Mouse (Mus musculus): ENCODE measurements at regions not wholly inside any gene's neighbourhood (a gene's known extent, or its start where the extent isn't known, plus 50 kb on each side); places are given as distances from the start of the nearest gene placed in this dataset.
A peak's percentile ranks its signal among the peaks of the same experiment; 100 is the strongest.

DNA sequence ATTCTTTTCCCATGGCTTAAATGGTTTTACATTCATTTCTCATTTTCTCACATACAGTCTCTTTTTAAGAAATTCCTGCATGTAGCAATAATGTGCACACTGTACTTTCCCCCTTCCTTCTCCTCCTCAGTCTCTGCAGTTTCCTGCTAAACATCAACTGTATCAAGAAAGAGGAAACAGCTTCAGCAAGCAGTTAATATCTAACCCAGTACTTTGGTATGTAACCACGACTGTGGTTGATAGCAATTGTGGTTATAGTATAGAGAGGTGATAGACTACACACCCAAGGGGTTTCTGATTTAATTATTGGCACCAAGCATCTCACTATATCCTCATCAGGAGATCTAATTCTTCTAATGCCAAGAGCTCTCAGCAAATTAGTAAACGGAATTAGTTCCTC is 52.8 kb upstream of the Eci2 start:
- DNase-seq (ENCODE audit: low spot score): no peak

DNA sequence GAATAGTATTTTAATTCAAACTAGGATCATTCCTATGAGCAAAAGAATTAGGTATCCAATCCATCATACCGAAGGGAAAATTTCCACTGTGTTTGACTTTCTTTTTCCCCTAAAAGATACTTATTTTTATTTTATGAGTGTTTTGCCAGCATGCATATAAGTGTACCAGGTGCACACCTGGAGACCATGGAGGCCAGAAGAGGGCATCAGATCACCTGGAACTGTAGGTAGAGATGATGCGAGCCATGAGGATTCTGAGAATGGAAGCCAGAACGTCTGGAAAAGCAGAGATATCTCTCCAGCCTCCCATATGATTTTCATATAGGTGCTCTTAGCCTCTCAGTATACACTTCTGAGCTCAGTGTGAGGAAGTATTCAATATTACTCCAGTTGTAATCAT is 58.5 kb upstream of the Eci2 start:
- no peak for DNase-seq (ENCODE audit: low spot score)

DNA sequence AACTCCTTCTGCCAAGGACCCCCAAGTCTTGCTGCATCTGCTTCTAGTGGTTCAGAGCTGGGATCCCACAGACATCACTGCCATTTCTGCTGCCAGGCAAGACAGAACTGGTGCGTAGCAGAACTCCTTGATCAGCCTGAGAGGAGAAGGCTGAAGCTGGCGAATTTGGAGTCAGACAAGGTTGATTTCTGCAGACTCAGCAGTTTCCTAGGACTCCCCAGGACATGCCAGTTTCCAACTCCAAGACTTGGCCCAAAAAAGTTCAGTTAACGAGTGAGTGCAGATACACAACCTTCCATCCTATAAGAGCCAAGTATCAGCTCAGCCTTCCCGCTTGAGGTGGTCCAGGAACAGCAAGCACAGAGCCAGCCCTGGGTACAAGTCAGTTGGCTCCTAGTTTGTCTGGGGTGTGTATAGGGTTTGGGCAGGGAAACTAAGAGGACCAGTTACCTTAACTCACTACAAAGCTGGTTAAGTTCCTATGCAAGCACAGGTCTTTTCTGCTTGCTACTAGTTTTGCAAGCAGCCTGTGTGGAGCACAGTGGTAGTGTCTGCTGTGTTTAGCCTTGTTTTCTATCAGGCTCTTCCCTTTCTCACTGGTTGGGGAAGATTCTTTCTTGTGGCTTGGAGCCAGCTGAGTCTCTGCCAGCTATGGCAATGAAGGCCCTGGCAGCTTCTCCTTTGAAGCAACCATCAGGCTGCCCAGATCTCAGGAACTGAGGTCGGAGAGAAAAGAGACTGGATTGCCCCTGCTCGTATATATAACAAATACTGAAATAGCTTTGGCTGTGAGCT is 60.5 kb upstream of the Eci2 start:
- peak; percentile 53 for DNase-seq (ENCODE audit: low spot score)

DNA sequence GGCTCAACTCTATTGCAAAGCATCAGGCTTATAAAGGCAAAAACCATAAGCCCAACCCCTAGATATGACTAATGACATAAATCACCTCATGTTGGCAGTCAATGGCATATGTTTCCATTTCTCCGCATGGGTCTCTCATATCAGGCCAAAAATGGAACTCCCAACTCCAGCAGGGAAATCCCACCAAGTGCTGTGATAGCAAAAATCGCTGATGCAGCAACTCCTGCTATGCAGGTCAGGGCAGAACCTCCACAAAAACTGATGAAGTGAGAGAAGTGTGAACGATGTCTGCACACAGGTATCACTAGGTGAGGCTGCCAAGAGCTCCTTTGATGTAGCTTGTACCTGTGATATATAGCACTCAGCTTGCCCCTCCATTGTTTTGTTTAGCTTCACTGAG is 64.3 kb upstream of the Eci2 start:
- no peak for DNase-seq (ENCODE audit: low spot score)

DNA sequence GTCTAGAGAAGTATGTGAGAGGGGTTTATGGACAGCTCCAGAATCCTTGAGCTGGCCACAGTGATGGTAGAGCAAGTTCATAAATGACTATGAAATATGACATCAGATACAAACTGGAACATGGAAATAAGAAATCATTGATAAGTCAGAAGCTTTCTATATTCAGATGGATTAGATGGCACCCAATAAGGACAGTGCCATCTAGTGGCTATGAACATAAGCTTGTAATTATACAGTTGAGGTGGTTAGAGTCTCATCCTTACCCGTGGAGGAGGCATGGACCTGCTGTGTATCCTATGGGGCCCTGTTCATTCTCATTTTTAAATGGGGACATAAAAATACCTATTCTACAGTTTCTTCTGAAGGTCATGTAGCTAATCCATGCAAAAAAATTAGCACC is 92.9 kb upstream of the Eci2 start:
- DNase-seq (ENCODE audit: low spot score): no peak

DNA sequence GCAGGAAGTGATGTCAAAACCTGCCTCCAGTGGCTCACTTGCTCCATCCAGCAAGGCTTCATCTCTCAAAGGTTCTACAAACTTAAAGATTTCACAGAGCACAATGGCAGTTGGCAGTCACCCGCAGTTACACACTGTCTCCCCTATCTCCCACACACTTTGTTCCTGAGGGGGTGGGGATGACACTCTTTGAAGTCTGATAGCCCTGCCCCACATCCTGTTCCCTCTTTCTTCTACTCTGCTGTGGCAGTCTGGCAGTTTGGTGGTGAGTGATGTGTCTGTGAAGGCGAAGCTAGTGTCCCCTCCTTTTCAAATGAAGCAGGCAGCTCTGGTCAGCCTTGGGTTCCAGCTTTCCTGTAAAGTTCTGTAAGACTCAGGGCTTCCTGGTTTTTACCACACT is 102.6 kb upstream of the Eci2 start:
- DNase-seq (ENCODE audit: low spot score): no peak

DNA sequence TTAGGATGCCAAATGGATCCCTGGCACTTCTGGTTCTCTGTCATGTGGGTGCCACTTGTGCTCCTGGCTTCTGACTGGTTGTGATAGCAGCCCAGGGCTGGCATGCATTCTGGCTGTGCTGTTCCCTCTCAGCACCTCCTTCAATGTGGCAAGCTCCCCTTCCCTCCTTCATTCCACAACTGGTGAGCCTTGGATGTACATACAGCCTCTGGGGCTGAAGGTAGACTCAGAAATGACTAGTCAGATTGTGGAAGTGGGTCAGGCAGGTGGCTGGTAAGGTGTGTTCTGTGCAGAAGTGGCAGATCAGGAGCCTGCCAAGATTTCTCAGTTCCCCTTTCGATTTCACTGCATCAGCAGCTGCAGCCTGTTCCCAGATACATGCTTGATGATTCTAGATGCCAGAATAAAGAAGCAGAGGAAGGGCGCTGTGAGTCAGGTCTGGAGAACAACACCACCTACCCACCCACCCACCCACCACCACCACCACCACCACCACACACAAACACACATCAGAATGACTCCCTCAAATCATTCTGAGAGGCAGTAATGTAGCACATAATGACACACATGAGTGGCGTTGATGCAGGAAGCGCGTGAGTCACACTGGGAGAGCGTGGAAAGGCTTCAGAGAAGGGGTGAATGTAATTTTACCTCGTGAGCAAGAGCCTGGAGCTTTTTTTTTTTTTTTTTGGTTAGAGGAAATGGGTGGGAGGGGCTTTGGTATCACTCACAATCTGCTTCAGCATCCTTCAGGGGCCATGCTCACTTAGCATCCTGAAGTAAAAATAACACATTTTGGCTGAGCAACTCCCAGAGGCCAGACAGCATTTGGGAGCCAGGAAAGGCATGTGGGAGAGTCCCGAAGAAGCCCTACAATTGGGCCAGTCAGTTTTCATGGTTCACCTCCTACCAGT is 104.6 kb upstream of the Eci2 start:
- no peak for DNase-seq (ENCODE audit: low spot score)

DNA sequence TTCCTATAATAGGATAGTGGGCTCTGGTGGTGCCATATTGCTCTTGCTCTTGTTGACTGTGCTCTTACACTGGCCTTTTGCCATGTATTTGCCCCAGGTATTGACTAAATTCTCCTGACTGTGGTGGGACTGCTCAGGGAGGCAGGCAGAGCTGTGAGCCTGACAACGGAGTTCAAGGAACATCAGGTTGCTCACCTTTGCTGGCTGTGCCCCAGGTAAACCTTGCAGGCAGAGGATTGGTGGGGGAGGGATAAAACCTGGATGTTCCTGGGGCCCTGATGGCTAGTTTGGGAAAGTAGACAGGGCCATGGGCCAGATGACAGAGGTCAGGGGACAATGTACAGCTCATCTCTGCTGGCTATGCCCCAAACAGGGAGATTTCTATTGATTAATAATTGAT is 124.7 kb upstream of the Eci2 start:
- no peak for DNase-seq (ENCODE audit: low spot score)

DNA sequence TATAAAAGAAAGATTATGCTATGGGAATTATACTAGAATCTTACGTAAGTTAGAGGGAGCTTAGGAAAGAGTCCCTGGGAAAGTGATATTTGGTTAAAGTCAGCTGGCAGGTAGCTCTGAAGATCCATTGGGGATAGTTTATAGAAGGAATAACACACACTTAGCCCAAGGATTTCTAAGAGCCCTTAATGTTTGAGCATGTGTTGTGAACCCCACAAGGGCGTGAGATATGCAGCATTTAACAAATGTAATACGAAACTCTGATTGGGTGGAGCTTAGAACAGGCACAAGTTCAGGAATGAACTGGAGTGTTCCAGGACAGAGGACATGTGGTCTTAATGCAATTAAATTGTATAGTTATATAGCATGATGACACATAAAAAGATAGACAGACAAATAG is 132.6 kb upstream of the Eci2 start:
- DNase-seq (ENCODE audit: low spot score): no peak

DNA sequence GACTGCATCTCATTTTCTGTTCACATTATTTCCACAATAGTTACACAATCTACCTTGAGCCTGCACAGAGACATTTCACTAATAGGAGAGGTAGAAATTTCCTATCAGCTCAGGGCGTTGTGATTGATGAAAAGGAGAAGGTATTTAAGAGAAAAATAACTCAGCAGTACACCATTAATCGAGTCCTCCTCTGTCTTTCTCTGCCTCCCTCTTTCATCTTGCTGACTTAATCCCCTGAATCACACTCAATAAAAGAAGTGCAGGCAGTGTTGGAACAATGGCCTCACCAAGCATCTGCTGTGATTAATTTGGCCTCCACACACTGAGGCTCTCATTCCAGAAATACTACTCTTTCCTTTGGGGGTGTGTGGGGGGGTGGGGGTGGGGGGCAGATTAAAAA is 133.9 kb upstream of the Eci2 start:
- no peak for DNase-seq (ENCODE audit: low spot score)

DNA sequence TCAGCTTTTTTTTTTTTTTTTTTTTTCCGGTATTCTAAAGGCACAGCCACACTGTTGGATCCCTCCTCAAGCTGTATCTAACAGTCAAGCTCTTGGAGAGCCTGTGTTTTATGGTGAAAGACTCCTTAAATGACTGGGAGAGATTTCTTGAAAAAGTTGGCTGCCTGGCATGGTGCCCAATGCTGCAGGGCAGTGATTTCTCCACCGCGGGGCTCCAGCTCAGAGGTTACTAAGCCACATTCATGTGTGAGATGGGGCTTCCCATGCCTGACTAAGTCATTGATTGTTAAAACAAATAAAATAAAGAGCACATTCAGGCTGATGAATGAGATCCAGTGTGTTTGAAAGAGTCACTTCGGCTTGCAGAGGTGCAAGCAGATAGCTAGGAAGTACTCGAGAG is 139.2 kb upstream of the Eci2 start:
- DNase-seq (ENCODE audit: low spot score): peak; percentile 37

DNA sequence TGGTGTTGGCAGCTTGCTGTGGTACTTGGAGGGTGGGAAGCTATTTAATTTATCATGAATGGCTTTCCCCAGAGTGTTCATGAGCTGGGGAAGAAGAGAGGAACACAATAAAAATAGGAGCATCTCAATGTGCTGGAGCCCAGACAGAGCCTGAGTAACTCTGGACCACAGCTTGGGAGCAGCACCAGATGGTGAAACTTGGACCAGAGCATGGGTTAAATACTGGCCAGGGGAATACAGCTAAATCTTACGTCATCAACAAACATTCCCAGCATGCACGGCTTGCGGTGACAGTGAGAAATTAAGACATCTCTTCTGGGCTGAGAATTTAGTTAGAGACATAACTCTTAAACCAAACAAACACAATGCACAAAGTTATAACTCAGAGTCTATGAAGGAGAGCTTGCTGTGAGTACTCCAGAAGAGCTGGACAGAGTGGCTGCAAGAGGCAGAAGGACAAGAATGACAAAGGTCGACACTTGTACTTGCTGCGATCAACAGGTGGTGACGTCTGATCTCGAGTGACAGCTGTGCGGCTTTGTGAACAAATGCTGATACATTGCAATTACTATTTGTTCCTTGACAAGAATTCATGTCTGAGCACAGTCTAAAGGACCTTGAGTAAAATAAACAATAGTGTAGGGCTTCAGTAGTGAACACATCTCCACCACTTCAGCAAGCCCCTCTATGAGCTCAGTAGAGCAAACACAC is 140.1 kb upstream of the Eci2 start:
- no peak for DNase-seq (ENCODE audit: low spot score)

DNA sequence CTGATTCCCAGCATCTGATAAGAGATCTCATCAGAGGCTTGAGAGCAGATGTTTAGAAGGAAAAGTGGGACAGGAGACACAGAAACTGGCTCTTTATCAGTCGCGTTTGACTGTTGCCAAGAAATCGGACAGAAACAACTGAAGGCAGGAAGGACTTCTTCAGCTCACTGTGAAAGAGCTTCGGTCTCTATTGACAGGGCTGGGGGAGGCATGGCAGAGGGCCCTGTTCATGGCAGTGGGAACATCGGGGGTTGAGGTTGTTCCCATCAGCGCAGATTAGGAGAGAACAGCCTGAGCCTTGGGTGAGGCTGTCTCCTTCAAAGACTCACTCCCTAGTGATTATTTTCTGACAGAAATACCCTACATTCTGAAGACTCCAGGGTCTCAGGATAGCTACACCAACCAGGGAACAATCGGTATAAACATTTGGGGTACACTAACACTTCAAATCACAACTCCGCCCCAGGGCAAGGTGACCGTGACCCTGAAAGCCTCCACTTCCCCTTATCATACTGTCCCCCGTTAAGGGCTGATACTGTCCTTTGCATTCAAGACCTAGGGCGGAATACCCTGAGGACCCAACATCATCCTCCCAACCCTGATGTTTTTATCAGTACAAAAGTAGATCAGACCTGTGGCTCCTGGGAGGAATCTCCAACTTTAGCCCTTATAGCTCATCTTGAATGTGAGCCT is 144.8 kb upstream of the Eci2 start:
- DNase-seq (ENCODE audit: low spot score): no peak

DNA sequence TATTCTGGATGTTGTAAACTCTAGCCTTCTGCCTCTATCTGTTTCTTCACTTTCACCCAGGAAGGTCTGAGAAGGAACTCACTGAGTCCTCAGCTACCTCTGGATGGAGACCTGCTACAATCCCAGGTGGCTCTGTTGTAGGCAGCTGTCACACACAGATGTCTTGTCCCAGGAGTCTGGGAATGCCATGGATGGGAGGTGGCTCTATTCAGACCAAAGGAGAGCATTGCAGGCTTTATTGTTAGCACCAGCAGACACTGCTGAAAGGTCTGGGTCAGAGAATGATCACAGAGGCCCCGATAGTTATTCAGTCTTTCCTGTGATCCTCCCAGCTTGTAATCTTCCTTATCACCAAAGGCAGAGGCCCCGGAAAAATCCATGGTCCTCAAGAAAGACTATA is 146.6 kb upstream of the Eci2 start:
- no peak for DNase-seq (ENCODE audit: low spot score)

DNA sequence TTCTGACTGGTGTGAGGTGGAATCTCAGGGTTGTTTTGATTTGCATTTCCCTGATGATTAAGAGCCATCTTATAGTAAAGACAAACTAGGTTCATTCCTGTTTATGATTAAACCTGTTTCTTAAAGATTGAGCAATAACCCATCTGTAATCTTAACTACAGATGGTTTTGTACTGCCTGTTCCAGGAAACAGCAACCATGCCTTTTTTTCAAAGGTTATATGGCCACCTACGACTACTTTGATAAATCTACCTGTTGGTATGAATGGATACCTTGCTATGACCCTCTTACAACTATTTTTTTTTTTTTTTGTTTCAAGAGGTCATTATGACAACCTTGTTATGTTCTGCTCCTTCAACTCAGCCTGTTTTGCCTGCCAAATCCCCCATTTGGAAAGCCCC is 148.7 kb upstream of the Eci2 start:
- no peak for DNase-seq (ENCODE audit: low spot score)

DNA sequence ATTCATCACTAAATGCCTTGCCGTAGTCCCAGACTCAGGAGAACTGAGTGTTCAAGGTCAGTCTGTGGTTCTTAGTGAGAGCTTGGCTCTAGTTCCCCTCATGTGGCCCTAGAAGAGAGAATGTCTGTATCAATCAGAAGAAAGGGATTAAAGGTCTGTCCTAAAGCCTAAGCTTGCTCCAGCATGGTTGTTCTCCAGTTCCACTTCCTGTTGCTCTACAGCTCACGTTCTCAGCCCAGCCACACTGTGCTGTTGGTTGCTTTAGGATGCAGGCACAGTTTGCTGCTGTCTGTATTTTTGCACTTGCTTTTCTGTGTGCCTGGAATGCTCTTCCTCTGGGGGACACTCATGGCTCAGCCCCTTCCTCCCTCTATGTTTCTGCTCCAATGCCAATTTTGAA is 150.4 kb upstream of the Eci2 start:
- no peak for DNase-seq (ENCODE audit: low spot score)

DNA sequence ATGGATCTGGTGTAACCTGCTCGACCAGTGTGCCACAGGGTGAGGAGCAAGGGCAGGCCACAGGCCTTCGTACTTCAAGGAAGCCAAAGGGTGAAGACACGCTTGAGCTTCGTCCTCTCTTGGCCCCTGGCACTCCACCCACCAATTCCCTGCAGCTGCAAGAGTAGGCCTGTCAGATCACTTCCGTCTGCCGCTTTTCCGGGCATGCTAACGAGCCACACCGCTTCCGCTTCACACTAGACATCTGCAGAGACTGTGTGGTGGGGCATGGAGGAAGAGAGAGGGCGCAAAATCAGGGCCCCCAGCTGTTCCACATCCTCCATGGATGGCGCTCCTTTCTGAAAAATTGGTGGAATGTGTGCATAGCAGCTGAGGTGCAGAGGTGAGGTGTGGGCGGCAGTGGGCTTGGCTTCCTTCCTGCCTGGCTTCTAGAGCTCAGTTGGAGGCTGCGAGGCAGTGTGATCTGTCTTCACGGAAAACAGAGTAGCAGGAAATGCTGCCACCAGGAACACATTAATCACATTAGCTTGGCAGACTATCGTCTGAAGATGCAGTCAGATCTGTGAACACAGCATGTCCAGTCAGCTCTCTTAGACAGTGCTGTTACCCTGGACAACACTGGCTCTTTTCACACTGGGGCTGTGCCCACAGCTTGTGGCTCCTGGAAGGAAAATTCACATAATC is 162.3 kb upstream of the Eci2 start:
- peak; percentile 9 for DNase-seq (ENCODE audit: low spot score)

DNA sequence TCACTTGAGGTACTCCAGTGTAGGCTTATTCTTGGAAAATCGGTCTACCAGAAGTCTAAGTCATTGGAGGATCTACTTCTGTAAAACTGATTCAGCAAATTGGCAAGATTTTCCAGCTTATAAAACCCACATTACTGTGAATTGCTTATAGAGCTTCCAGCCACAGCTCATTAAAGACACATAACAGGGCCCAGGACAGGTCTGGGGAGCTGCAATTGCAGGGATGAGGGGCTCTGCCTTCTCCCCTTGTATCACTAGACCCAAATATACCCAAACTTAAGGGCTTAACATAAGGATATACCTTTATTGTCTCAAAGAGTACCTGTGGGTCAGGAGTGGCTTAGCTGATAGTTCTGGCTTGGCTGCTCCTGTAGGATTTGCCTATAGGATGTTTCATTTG is 175.2 kb upstream of the Eci2 start:
- DNase-seq (ENCODE audit: low spot score): no peak

DNA sequence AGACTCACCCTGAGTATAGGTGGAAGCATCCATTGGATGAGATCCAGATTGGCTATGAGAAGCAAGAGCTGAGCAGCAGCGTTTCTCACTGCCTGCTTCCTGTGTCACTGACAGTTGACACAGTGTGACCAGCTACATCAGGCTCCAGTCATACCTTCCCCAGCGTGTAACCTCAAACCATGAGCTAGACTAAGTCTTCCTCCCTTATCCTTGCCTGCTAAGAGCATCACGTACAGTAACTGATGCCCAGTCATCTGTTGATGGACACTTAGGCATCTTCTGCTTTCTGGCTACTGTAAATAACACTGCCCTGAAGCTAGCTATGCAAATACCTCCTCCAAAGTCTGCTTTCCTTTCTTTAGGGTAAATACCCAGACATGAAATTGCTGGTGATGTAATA is 181.4 kb upstream of the Eci2 start:
- DNase-seq (ENCODE audit: low spot score): no peak

DNA sequence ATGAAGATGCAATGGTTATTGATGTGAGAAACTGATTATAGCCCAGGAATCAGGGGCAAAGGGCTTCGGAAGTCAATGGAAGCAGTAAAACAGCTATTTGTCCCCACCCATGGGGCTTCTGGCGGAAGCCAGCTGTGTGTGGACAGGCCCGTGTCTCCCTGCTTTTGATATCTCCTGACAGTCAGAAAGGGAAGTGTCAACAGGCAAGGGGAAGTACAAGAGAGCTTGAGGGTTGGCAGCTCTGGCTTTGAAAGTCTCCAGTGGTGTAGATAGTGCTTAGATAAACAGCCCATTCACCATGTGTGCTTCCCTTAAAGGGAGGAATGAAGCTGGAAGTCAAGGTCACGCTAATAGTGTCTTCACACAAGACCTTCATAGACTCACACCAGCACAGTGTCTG is 182.7 kb upstream of the Eci2 start:
- no peak for DNase-seq (ENCODE audit: low spot score)

DNA sequence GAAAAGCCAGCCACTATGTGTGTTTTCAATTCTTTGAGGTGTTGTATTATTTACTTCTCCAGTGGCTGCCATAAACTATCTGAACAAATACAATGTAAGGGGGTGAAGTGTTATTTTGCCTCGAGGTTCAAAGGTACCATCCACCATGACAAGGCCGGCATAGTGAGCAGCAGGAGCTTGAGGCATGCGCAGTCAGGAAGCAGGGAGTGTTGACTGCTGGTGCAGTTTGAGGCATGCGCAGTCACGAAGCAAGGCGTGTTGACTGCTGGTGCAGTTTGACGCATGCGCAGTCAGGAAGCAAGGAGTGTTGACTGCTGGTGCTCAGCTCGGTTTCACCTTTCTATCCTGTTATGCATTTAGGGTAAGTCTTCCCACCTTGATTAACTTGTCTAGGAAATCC is 184.9 kb upstream of the Eci2 start:
- no peak for DNase-seq (ENCODE audit: low spot score)

DNA sequence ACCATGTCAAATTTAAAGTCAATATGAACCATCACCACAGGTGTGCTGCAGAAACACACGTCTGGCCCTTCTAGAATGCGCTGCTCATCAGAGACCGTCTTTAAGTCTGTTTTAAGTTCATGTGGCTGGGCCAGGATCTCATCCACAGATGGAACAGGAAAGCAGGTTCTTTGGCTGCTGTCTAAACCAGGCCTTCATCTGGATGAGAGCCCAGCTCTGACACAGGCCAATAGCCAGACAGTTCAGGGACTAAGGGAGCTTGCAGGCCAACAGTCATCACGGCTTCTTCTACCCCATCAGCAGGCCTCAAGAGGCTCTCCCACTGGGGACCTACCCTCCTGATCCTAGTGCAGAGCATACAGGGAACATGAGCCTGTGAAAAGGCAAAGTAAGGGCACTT is 185.4 kb upstream of the Eci2 start:
- DNase-seq (ENCODE audit: low spot score): peak; percentile 20
